In the genomic region with DNA sequence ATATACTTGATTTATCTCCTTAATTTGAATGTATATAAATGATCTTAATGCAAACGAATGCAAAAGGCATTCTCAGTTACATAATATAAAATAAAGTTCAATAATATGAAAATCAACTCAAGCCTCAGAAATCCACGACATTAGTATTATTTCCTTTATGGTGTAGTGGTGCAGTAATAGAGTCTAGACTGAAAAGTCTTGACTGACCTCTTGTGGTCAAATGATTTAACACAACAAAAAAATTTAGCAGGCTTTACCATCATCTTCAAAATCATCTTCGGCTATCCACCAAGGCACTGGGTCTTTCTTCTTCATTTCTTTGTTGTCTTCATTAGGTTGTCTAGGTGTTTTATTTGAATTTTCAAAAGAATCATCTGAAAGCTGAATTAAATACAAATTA, we compare ENCODE assay signal across 8 mouse cellular contexts. TPM values are rescaled to one million over a fixed set of nuclear protein-coding genes. Genes with fewer than 3 reads are reported as not detected.
A peak's percentile ranks its signal among the peaks of the same experiment; 100 is the strongest.
DNase-seq lines count a peak whose midpoint lies in the region; ATAC-seq lines count a peak whose summit lies in the region.

No protein-coding gene starts in this region.

- peak; percentile 66 for DNase-seq in forebrain, embryonic 14.5 days (ENCODE audit: low spot score)
- DNase-seq in forebrain, embryonic 10.5 days (ENCODE audit: extremely low spot score, low spot score) = no peak
- DNase-seq in midbrain, embryonic 11.5 days (ENCODE audit: low spot score, missing footprints) = no peak
- no peak for DNase-seq in midbrain, embryonic 10.5 days (ENCODE audit: low spot score)
- peak; percentile 59 for DNase-seq in induced T-regulatory cell, adult 2 months (ENCODE audit: low read depth)
- DNase-seq in cerebellum, adult 11-12 months = no peak
- no peak for DNase-seq in kidney, adult 8-10 months
- DNase-seq in spleen, postnatal 10 days (ENCODE audit: low spot score in 2 of 2) = no peak

- WGBS in forebrain, embryonic 14.5 days = 60% methylated on average over 3 of the region's 3 CpGs
- WGBS in forebrain, embryonic 10.5 days = 67% methylated on average over 3 of the region's 3 CpGs
- WGBS in midbrain, embryonic 11.5 days = 66% methylated on average over 3 of the region's 3 CpGs
- WGBS in midbrain, embryonic 10.5 days = 73% methylated on average over 3 of the region's 3 CpGs

- H3K9ac ChIP-seq in forebrain, embryonic 14.5 days (ENCODE audit: low read length) = no peak overlapping the region
- H3K9ac ChIP-seq in midbrain, embryonic 11.5 days (ENCODE audit: low read length) = no peak overlapping the region

- H3K4me2 ChIP-seq in forebrain, embryonic 14.5 days (ENCODE audit: low read length) = no peak overlapping the region
- no peak overlapping the region for H3K4me2 ChIP-seq in midbrain, embryonic 11.5 days

- no peak overlapping the region for H3K4me3 ChIP-seq in forebrain, embryonic 14.5 days (ENCODE audit: low read depth, low read length)
- no peak overlapping the region for H3K4me3 ChIP-seq in forebrain, embryonic 10.5 days
- no peak overlapping the region for H3K4me3 ChIP-seq in midbrain, embryonic 11.5 days (ENCODE audit: low read depth, low read length)
- H3K4me3 ChIP-seq in midbrain, embryonic 10.5 days = no peak overlapping the region

- peak; percentile 63; the same call in 1 of the 2 replicates for ATAC-seq in forebrain, embryonic 14.5 days
- ATAC-seq in midbrain, embryonic 11.5 days (ENCODE audit: low FRiP score) = 0 out of 2 replicates have a peak, but pooled peaks have one; percentile 40

- peaks cover 37% of the 10 kb centered on the region for H3K36me3 ChIP-seq in forebrain, embryonic 14.5 days (ENCODE audit: control insufficient read depth, insufficient read depth, low read length)
- H3K36me3 ChIP-seq in forebrain, embryonic 10.5 days (replicated peaks) = peaks cover 74% of the 10 kb centered on the region
- 0 out of 2 replicates have a peak, but pooled peaks cover 2% of the 10 kb centered on the region for H3K36me3 ChIP-seq in midbrain, embryonic 11.5 days (ENCODE audit: control insufficient read depth, insufficient read depth, low read length)
- H3K36me3 ChIP-seq in midbrain, embryonic 10.5 days = peaks cover 63% of the 10 kb centered on the region

- H3K9me3 ChIP-seq in forebrain, embryonic 14.5 days (replicated peaks; ENCODE audit: control insufficient read depth, low read length) = no peaks in the 10 kb centered on the region
- no peaks in the 10 kb centered on the region for H3K9me3 ChIP-seq in forebrain, embryonic 10.5 days
- H3K9me3 ChIP-seq in midbrain, embryonic 11.5 days (ENCODE audit: control insufficient read depth, low read length) = no peaks in the 10 kb centered on the region
- no peaks in the 10 kb centered on the region for H3K9me3 ChIP-seq in midbrain, embryonic 10.5 days (replicated peaks)

- no peaks in the 10 kb centered on the region for H3K27me3 ChIP-seq in forebrain, embryonic 14.5 days (replicated peaks; ENCODE audit: control insufficient read depth, insufficient read depth, low read length)
- no peaks in the 10 kb centered on the region for H3K27me3 ChIP-seq in forebrain, embryonic 10.5 days (ENCODE audit: poor library complexity, severe bottlenecking)
- H3K27me3 ChIP-seq in midbrain, embryonic 11.5 days (ENCODE audit: control insufficient read depth, insufficient read depth, low read length) = no peaks in the 10 kb centered on the region
- H3K27me3 ChIP-seq in midbrain, embryonic 10.5 days (ENCODE audit: low read depth, poor library complexity, severe bottlenecking) = no peaks in the 10 kb centered on the region

- no peak overlapping the region for H3K27ac ChIP-seq in forebrain, embryonic 14.5 days (ENCODE audit: low read depth, low read length)
- H3K27ac ChIP-seq in forebrain, embryonic 10.5 days = no peak overlapping the region
- no peak overlapping the region for H3K27ac ChIP-seq in midbrain, embryonic 11.5 days (ENCODE audit: low read depth, low read length)
- no peak overlapping the region for H3K27ac ChIP-seq in midbrain, embryonic 10.5 days (replicated peaks)

- H3K4me1 ChIP-seq in forebrain, embryonic 14.5 days (ENCODE audit: control insufficient read depth, insufficient read depth, low read length) = no peaks in the 10 kb centered on the region
- H3K4me1 ChIP-seq in forebrain, embryonic 10.5 days = no peaks in the 10 kb centered on the region
- no peaks in the 10 kb centered on the region for H3K4me1 ChIP-seq in midbrain, embryonic 11.5 days (ENCODE audit: control insufficient read depth, insufficient read depth, low read length)
- no peaks in the 10 kb centered on the region for H3K4me1 ChIP-seq in midbrain, embryonic 10.5 days

RNA-seq across cellular contexts. Expression of a gene that starts 7.2 kb away (rescaled TPM):
- 5.7 and 6.5 TPM in 2 replicates for polyA plus RNA-seq in forebrain, embryonic 14.5 days (2014; fragmentation: Nextera tagmentation; extraction: Ambion mirVana)
- polyA plus RNA-seq in forebrain, embryonic 10.5 days (2016; fragmentation: Nextera tagmentation; extraction: Ambion mirVana) = 12.9 and 13.6 TPM in 2 replicates
- polyA plus RNA-seq in midbrain, embryonic 11.5 days (2014; fragmentation: Nextera tagmentation; extraction: Ambion mirVana) = 11.0 and 12.1 TPM in 2 replicates
- polyA plus RNA-seq in midbrain, embryonic 10.5 days (2016; fragmentation: Nextera tagmentation; extraction: Ambion mirVana) = 11.1 and 11.2 TPM in 2 replicates

Comparison
In these comparisons a context has a peak if more than half of its experiments do, and no peak if none do; other contexts are left out.
1. DNase-seq: peak in forebrain, embryonic 14.5 days (single experiment) and induced T-regulatory cell, adult 2 months (single experiment); none in forebrain, embryonic 10.5 days (single experiment), midbrain, embryonic 11.5 days (single experiment), midbrain, embryonic 10.5 days (single experiment), cerebellum, adult 11-12 months (single experiment), kidney, adult 8-10 months (0 of 2) and spleen, postnatal 10 days (0 of 2).